Mouse (Mus musculus): Measurements from ENCODE around the gene Chd1. TPM values are rescaled to one million over a fixed set of nuclear protein-coding genes. Genes with fewer than 3 reads are reported as not detected.

Gene Chd1
- total RNA-seq (2021): 10 to 100 TPM; 32.7 to 44.1 TPM
- long read RNA-seq, experiment 1, full-length matches to known transcripts: 3 of 9 reads
- long read RNA-seq, experiment 1, partial matches to known transcripts: 6 of 9 reads
- long read RNA-seq, experiment 1, other reads (novel, unspliced or antisense): 0 of 9 reads
- long read RNA-seq, experiment 2, full-length matches to known transcripts: 2 of 15 reads
- long read RNA-seq, experiment 2, partial matches to known transcripts: 10 of 15 reads
- long read RNA-seq, experiment 2, other reads (novel, unspliced or antisense): 3 of 15 reads

- peak; percentile 85 to 89 for DNase-seq (ENCODE audit: low spot score in 2 of 2)
Observed at GRCm38 (mm10) chr17:15704475-15705300, at the start of gene Chd1. Gene Chd1 (plus strand): TSS chr17:15704967.

DNA sequence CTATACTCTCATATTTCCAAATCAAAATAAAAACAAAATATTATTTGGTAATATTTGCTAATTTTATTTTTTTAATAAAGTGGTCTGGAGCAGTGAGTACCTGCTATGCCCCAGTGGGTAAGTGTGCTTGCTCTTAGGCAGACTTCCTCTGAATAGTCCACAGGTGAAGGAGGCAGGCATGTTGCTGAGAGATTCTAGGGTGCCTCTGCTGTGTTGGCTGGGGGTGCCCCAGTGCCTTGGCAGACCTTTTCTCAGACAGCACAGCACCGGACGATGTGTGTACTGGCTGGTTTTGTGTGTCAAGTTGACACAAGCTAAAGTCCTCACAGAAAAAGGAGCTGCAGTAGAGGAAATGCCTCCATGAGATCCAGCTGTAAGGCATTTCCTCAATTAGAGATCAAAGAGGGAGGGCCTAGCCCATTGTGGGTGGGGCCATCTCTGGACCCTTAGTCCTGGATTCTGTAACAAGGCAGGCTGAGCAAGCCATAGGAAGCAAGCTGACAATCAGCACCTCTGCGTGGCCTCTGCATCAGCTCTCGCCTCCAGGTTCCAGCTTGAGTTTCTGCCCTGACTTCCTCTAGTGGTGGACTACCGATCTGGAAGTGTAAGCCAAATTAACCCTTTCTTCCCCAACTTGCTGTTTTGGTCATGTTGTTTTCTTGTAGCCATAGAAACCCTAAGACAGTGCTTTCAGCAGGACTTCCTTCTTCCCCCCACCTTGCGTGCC lies 47.7 kb upstream of the Chd1 start:
- no peak for DNase-seq (ENCODE audit: low spot score in 2 of 2)

GRCm38 (mm10) chr17:15672870-15673269 lies 31.9 kb upstream of the Chd1 start:
- DNase-seq (ENCODE audit: low spot score in 2 of 2): no peak

GRCm38 (mm10) chr17:15677970-15678645 lies 26.7 kb upstream of the Chd1 start:
- DNase-seq (ENCODE audit: low spot score in 2 of 2): no peak

GRCm38 (mm10) chr17:15679966-15680630 lies 24.7 kb upstream of the Chd1 start:
- DNase-seq (ENCODE audit: low spot score in 2 of 2): no peak

GRCm38 (mm10) chr17:15680661-15681060 lies 24.1 kb upstream of the Chd1 start:
- no peak for DNase-seq (ENCODE audit: low spot score in 2 of 2)

DNA sequence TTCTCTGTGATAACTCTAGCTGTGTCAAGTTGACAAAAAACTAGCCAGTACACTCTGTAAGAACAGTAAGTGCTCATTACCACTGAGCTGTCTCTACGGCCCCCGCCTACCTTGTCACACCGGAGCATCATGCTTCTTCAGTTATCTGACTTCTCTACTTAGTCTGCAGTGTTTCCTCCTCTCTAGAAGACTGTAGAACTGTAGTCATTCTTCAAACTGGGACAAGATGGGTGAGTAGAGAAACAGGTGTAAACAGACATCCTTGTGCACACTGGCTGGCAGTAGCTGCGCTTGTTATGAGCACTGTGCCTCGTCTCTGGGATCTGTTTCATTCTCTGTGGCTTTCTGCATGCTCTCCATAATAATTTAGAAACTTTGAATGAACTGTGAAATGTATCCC lies 18.4 kb upstream of the Chd1 start:
- DNase-seq (ENCODE audit: low spot score in 2 of 2): no peak

DNA sequence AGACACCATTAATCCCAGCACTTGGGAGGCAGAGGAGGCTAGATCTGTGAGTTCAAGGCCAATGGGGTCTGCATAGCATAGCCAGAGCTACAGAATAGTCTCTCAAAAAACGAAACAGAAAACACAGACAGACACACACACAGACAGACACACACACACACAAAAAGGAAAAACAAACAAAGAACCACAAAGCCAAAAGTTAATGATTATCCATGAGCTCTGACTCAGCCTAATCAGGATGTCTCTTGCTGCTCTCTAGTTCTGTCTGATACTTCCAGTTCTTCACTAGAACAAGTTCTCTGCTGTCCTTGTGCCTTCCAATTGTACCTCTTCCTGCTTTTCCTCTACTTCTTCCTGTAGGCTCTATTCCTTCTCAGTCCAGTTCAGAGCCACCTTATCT lies 14.5 kb upstream of the Chd1 start:
- no peak for DNase-seq (ENCODE audit: low spot score in 2 of 2)

GRCm38 (mm10) chr17:15695566-15695965 lies 9.2 kb upstream of the Chd1 start:
- no peak for DNase-seq (ENCODE audit: low spot score in 2 of 2)

DNA sequence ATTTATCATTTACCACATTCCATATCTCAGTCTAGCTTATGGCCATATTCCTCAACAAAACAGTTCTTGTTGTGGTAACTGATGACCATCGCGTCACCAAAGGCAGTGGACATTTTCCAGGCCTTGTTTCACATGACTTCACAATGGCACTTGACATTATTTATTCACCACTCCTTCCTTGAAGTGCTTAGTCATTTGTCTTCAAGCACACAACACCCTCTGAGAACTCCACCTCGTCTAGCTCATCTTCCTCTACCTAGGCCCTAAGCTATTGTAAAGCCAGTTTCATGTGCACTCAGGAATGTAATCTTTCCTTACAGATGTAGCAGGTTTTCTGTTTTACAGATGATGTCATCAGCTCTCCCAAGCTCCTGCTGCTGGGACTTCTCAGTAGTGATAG lies 5.8 kb upstream of the Chd1 start:
- no peak for DNase-seq (ENCODE audit: low spot score in 2 of 2)

- no peak for DNase-seq (ENCODE audit: low spot score in 2 of 2)
Observed at GRCm38 (mm10) chr17:15701505-15701904, 3.3 kb upstream of the Chd1 start.

GRCm38 (mm10) chr17:15704158-15704474 lies 651 bp upstream of the Chd1 start:
- no peak for DNase-seq (ENCODE audit: low spot score in 2 of 2)

- DNase-seq (ENCODE audit: low spot score in 2 of 2): peak; percentile 45 to 61
Observed at GRCm38 (mm10) chr17:15705303-15706284, 827 bp downstream of the Chd1 start.

- DNase-seq (ENCODE audit: low spot score in 2 of 2): no peak
Observed at GRCm38 (mm10) chr17:15714507-15714906, 9.7 kb downstream of the Chd1 start.

- DNase-seq (ENCODE audit: low spot score in 2 of 2): peak in 1 of 2 experiments; percentile 15
Observed at GRCm38 (mm10) chr17:15715013-15715902, 10.5 kb downstream of the Chd1 start.

DNA sequence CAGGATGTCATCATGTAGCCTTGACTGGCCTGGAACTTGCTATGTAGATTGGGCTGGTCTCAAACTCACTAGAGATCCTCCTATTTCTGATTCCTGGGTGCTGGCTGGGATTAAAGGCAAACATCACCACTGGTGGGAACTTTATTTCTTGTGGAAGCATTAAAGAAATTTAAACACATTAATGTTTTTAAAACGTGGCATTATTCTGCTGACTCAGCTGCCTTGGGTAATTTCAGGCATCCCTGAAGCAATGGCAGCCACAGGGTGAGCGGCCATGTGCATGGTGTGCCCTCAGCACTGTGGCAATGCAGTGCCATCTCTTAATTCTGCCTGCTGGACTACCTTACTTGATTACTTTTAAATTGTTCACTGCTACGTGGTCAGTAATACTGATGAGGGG lies 11.2 kb downstream of the Chd1 start:
- DNase-seq (ENCODE audit: low spot score in 2 of 2): no peak

DNA sequence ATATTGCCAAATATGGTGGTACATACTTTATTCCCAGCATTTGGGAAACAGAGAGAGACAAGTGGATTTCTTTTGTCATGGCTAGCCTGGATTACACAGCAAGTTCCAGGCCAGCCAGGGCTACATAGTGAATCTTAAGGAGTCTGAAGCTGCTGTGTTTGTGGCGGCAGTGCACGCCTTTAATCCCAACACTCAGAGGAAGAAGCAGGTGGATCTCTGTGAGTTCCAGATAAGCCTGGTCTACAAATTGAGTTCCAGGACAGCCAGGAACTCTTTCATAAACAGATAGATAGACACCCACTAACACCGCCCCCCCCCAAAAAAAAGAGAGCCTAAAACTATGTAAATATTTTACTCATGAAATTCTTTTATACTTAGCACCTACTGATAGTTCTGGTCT lies 16.1 kb downstream of the Chd1 start:
- DNase-seq (ENCODE audit: low spot score in 2 of 2): no peak

- DNase-seq (ENCODE audit: low spot score in 2 of 2): no peak
Observed at GRCm38 (mm10) chr17:15723291-15723690, 18.5 kb downstream of the Chd1 start.

All from adrenal gland, adult 18-20 months (tissue).